ENCODE assay signal across 10 mouse cellular contexts in genomic region chr15:98180567-98181131, GRCm38 (mm10). TPM values are rescaled to one million over a fixed set of nuclear protein-coding genes. Genes with fewer than 3 reads are reported as not detected.
DNase-seq lines count a peak whose midpoint lies in the region; ATAC-seq and TF ChIP-seq lines count a peak whose summit lies in the region.
"Had no signal": no experiment of that assay in that cellular context is flagged by ENCODE, and none has a peak within 500 bp of the region (broad histone marks: within the 10 kb centered on the region; RNA-seq: fewer than 3 reads in every experiment).

No protein-coding gene starts in this region.

- TF ChIP-seq CTCF in left cerebral cortex, adult 2 months (IDR thresholded peaks at IDR 0.05) = no peak
- TF ChIP-seq CTCF in midbrain, postnatal 0 days (IDR thresholded peaks at IDR 0.05) = no peak

- WGBS in embryonic facial prominence, embryonic 12.5 days = 6% methylated on average over 26 of the region's 26 CpGs
- 4% methylated on average over 26 of the region's 26 CpGs for WGBS in hindbrain, embryonic 15.5 days
- 3% methylated on average over 26 of the region's 26 CpGs for WGBS in midbrain, postnatal 0 days

- no peak for ATAC-seq in embryonic facial prominence, embryonic 12.5 days (ENCODE audit: insufficient number of reproducible peaks, insufficient read depth, low FRiP score, low TSS enrichment)
- ATAC-seq in hindbrain, embryonic 15.5 days (ENCODE audit: low FRiP score, low read depth) = no peak
- no peak for ATAC-seq in midbrain, postnatal 0 days (ENCODE audit: low FRiP score)

- H3K4me2 ChIP-seq in embryonic facial prominence, embryonic 12.5 days (replicated peaks) = peak overlapping the region; percentile 69
- H3K4me2 ChIP-seq in hindbrain, embryonic 15.5 days = peak overlapping the region; percentile 64
- peak overlapping the region; percentile 56 for H3K4me2 ChIP-seq in midbrain, postnatal 0 days (ENCODE audit: low read depth, low read length, poor library complexity, severe bottlenecking)

- H3K4me1 ChIP-seq in embryonic facial prominence, embryonic 12.5 days = no peaks in the 10 kb centered on the region
- peaks cover 6% of the 10 kb centered on the region; the same call in 1 of the 2 replicates for H3K4me1 ChIP-seq in hindbrain, embryonic 15.5 days (replicated peaks)
- 0 out of 2 replicates have a peak, but pooled peaks cover 3% of the 10 kb centered on the region for H3K4me1 ChIP-seq in midbrain, postnatal 0 days (ENCODE audit: insufficient read depth, low read length)

- peak overlapping the region; percentile 17; the same call in 1 of the 2 replicates for H3K9ac ChIP-seq in embryonic facial prominence, embryonic 12.5 days
- H3K9ac ChIP-seq in hindbrain, embryonic 15.5 days = peak overlapping the region; percentile 50
- H3K9ac ChIP-seq in midbrain, postnatal 0 days (replicated peaks; ENCODE audit: low read length, poor library complexity, severe bottlenecking) = 0 out of 2 replicates have a peak overlapping the region, but pooled peaks have one; percentile 9

- no peak for DNase-seq in left cerebral cortex, adult 2 months (ENCODE audit: extremely low spot score in 1 of 2, low spot score in 2 of 2)
- no peak for DNase-seq in left cerebral cortex, postnatal 25 days (ENCODE audit: low spot score in 2 of 2)
- no peak for DNase-seq in midbrain, postnatal 0 days (ENCODE audit: low spot score)
- no peak for DNase-seq in thymus, postnatal 10 days (ENCODE audit: low spot score in 2 of 2)
- DNase-seq in testis, postnatal 10 days (ENCODE audit: low spot score) = no peak
- DNase-seq in layer of hippocampus, postnatal 10 days (ENCODE audit: low spot score in 2 of 2) = no peak

- H3K27me3 ChIP-seq in embryonic facial prominence, embryonic 12.5 days = peaks cover 9% of the 10 kb centered on the region; the same call in 1 of the 2 replicates
- H3K27me3 ChIP-seq in hindbrain, embryonic 15.5 days = no peaks in the 10 kb centered on the region
- no peaks in the 10 kb centered on the region for H3K27me3 ChIP-seq in midbrain, postnatal 0 days (ENCODE audit: insufficient read depth, low read length)

- no peaks in the 10 kb centered on the region for H3K9me3 ChIP-seq in embryonic facial prominence, embryonic 12.5 days
- no peaks in the 10 kb centered on the region for H3K9me3 ChIP-seq in hindbrain, embryonic 15.5 days
- H3K9me3 ChIP-seq in midbrain, postnatal 0 days (ENCODE audit: low read length) = no peaks in the 10 kb centered on the region

- H3K4me3 ChIP-seq in left cerebral cortex, adult 2 months = peak overlapping the region; percentile 56
- H3K4me3 ChIP-seq in embryonic facial prominence, embryonic 12.5 days = peak overlapping the region; percentile 48
- H3K4me3 ChIP-seq in hindbrain, embryonic 15.5 days = peak overlapping the region; percentile 61
- peak overlapping the region; percentile 40 for H3K4me3 ChIP-seq in midbrain, postnatal 0 days (ENCODE audit: low read depth, low read length)

- H3K27ac ChIP-seq in left cerebral cortex, adult 2 months = peak overlapping the region; percentile 76
- no peak overlapping the region for H3K27ac ChIP-seq in embryonic facial prominence, embryonic 12.5 days
- peak overlapping the region; percentile 85 for H3K27ac ChIP-seq in hindbrain, embryonic 15.5 days (replicated peaks)
- peak overlapping the region; percentile 55 for H3K27ac ChIP-seq in midbrain, postnatal 0 days (ENCODE audit: low read depth, low read length)

- intact Hi-C loops in left cerebral cortex, adult 2 months (cut with DNase I) = loop anchor here (1.0 to 5.0 kb wide), 3 partner anchors 116 to 322 kb away; partner anchors contain the start of gene Zfp641
- intact Hi-C loops in left cerebral cortex, postnatal 25 days (cut with DNase I) = loop anchor here (2.0 to 5.0 kb wide), 2 partner anchors 117 to 210 kb away; partner anchors contain the start of gene Zfp641

- H3K36me3 ChIP-seq in embryonic facial prominence, embryonic 12.5 days = no peaks in the 10 kb centered on the region
- H3K36me3 ChIP-seq in hindbrain, embryonic 15.5 days = no peaks in the 10 kb centered on the region
- no peaks in the 10 kb centered on the region for H3K36me3 ChIP-seq in midbrain, postnatal 0 days (ENCODE audit: insufficient read depth, low read length)

RNA-seq across cellular contexts. Expression of gene Ccdc184, which starts 13.7 kb away (rescaled TPM):
- total RNA-seq in left cerebral cortex, adult 2 months (2021) = 10 to 100 TPM; 20.6 to 21.8 TPM
- 10 to 100 TPM; 18.8 to 21.1 TPM for total RNA-seq in left cerebral cortex, postnatal 25 days (2021)
- 2.0 and 2.4 TPM in 2 replicates for polyA plus RNA-seq in embryonic facial prominence, embryonic 12.5 days (2016; fragmentation: Nextera tagmentation; extraction: Ambion mirVana)
- polyA plus RNA-seq in hindbrain, embryonic 15.5 days (2015; fragmentation: Nextera tagmentation; extraction: Ambion mirVana) = 103 and 113 TPM in 2 replicates
- total RNA-seq in midbrain, postnatal 0 days (2014; rRNA removed) = 127 and 129 TPM in 2 replicates
- polyA plus RNA-seq in midbrain, postnatal 0 days (2015; fragmentation: Nextera tagmentation; extraction: Ambion mirVana) = 132 and 145 TPM in 2 replicates
- 10 to 100 TPM; 31.3 to 32.1 TPM for total RNA-seq in layer of hippocampus, postnatal 10 days (2021)
- total RNA-seq: neutrophil, adult 5-6 weeks had no signal

RNA-seq across cellular contexts. Expression of gene Olfr288, which starts 14.7 kb away (rescaled TPM):
- not detected for total RNA-seq in left cerebral cortex, adult 2 months (2021)
- total RNA-seq in left cerebral cortex, postnatal 25 days (2021) = not detected
- polyA plus RNA-seq in embryonic facial prominence, embryonic 12.5 days (2016; fragmentation: Nextera tagmentation; extraction: Ambion mirVana) = not detected in 2 replicates
- polyA plus RNA-seq in hindbrain, embryonic 15.5 days (2015; fragmentation: Nextera tagmentation; extraction: Ambion mirVana) = not detected in 2 replicates
- total RNA-seq in midbrain, postnatal 0 days (2014; rRNA removed) = not detected in 2 replicates
- not detected in 2 replicates for polyA plus RNA-seq in midbrain, postnatal 0 days (2015; fragmentation: Nextera tagmentation; extraction: Ambion mirVana)
- total RNA-seq in layer of hippocampus, postnatal 10 days (2021) = not detected
- total RNA-seq: neutrophil, adult 5-6 weeks had no signal
- polyA plus RNA-seq: brain, embryonic 14.5 days had no signal

RNA-seq across cellular contexts. Expression of gene Asb8, which starts 15.2 kb away (rescaled TPM):
- 10 to 100 TPM; 46.2 to 51.8 TPM for total RNA-seq in left cerebral cortex, adult 2 months (2021)
- total RNA-seq in left cerebral cortex, postnatal 25 days (2021) = 10 to 100 TPM; 46.5 to 48.0 TPM
- polyA plus RNA-seq in embryonic facial prominence, embryonic 12.5 days (2016; fragmentation: Nextera tagmentation; extraction: Ambion mirVana) = 46.4 and 47.2 TPM in 2 replicates
- polyA plus RNA-seq in hindbrain, embryonic 15.5 days (2015; fragmentation: Nextera tagmentation; extraction: Ambion mirVana) = 58.4 and 60.7 TPM in 2 replicates
- total RNA-seq in midbrain, postnatal 0 days (2014; rRNA removed) = 60.5 and 72.7 TPM in 2 replicates
- 59.2 and 64.9 TPM in 2 replicates for polyA plus RNA-seq in midbrain, postnatal 0 days (2015; fragmentation: Nextera tagmentation; extraction: Ambion mirVana)
- total RNA-seq in layer of hippocampus, postnatal 10 days (2021) = 10 to 100 TPM; 40.8 to 40.9 TPM

RNA-seq across cellular contexts. Expression of gene Gm44579, which starts 40.1 kb away (rescaled TPM):
- total RNA-seq in left cerebral cortex, adult 2 months (2021) = under 1 TPM in 1 of 2 experiments, not detected in 1; 0.32 TPM
- total RNA-seq in left cerebral cortex, postnatal 25 days (2021) = not detected
- polyA plus RNA-seq in embryonic facial prominence, embryonic 12.5 days (2016; fragmentation: Nextera tagmentation; extraction: Ambion mirVana) = not detected in 2 replicates
- polyA plus RNA-seq in hindbrain, embryonic 15.5 days (2015; fragmentation: Nextera tagmentation; extraction: Ambion mirVana) = not detected in 2 replicates
- not detected in 2 replicates for total RNA-seq in midbrain, postnatal 0 days (2014; rRNA removed)
- polyA plus RNA-seq in midbrain, postnatal 0 days (2015; fragmentation: Nextera tagmentation; extraction: Ambion mirVana) = 0.09 and 0.11 TPM in 2 replicates
- under 1 TPM in 1 of 2 experiments, not detected in 1; 0.18 TPM for total RNA-seq in layer of hippocampus, postnatal 10 days (2021)
- total RNA-seq: neutrophil, adult 5-6 weeks had no signal
- polyA plus RNA-seq: brain, embryonic 14.5 days had no signal

RNA-seq across cellular contexts. Expression of gene Olfr287, which starts 40.2 kb away (rescaled TPM):
- total RNA-seq in left cerebral cortex, adult 2 months (2021) = 1 to 10 TPM; 4.7 to 5.3 TPM
- 1 to 10 TPM; 4.0 to 4.2 TPM for total RNA-seq in left cerebral cortex, postnatal 25 days (2021)
- not detected in 2 replicates for polyA plus RNA-seq in embryonic facial prominence, embryonic 12.5 days (2016; fragmentation: Nextera tagmentation; extraction: Ambion mirVana)
- polyA plus RNA-seq in hindbrain, embryonic 15.5 days (2015; fragmentation: Nextera tagmentation; extraction: Ambion mirVana) = 0.12 and 0.21 TPM in 2 replicates
- total RNA-seq in midbrain, postnatal 0 days (2014; rRNA removed) = 0.44 and 1.2 TPM in 2 replicates
- 1.2 and 1.5 TPM in 2 replicates for polyA plus RNA-seq in midbrain, postnatal 0 days (2015; fragmentation: Nextera tagmentation; extraction: Ambion mirVana)
- under 1 TPM; 0.69 to 0.71 TPM for total RNA-seq in layer of hippocampus, postnatal 10 days (2021)
- total RNA-seq: neutrophil, adult 5-6 weeks had no signal
- polyA plus RNA-seq: brain, embryonic 14.5 days had no signal
